Mouse (Mus musculus) G1E-ER4 (cell line): ENCODE measurements around the gene Fut9. TPM values are rescaled to one million over a fixed set of nuclear protein-coding genes. Genes with fewer than 3 reads are reported as not detected.

Source experiments
- GATA1 ChIP-seq: IDR thresholded peaks from one replicate; pipeline ENCODE4 v1.8.0; 2012; ENCODE audit warnings: low read length, inconsistent platforms
- polyA plus RNA-seq: library from polyadenylated mRNA; stranded (reverse); fragments of >175 nt; gene quantifications from 2 replicates; pipeline ENCODE4 v1.2.3, GENCODE M21; 2012

Fut9 gene
- polyA plus RNA-seq, 1 experiment = not detected

DNA sequence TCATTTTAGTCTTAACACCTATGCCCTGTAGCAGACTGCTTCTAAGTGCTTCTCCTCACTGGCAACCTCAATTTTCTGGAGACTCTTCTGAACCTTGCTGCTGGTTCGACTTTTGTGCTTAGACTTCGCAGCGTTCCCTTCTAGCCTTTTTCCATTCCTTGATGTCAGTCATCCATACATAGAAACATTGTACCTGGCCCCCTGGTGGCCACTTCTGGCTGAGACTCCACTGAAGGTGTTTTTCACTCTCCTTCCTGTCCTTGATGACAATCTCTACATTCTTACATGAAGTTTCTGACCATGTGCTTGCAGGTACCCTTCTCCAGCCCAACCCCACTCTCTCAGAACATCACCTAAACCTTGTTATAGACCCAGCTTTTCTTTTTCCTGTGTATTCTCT, 115.1 kb downstream of the Fut9 start:
- no peak for TF ChIP-seq GATA1

DNA sequence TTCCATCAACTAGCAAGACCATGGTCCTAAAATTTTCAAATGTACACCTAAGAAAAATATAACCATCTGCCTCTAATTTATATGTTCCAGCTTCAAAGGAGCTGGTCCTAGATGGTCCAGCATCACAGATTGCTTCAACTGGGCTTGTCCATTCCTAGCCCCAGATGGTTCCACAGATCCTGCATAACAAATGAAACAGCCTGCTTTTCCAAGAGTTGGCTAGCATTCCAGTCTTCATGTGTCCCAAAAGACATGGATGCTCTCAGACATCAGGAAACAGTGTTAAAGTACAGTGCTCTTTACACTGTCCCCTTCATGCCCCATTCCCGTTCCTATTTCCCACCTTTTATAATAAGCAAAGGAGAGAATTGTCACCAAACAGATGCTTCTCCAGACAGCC, 135.8 kb downstream of the Fut9 start:
- no peak for TF ChIP-seq GATA1

DNA sequence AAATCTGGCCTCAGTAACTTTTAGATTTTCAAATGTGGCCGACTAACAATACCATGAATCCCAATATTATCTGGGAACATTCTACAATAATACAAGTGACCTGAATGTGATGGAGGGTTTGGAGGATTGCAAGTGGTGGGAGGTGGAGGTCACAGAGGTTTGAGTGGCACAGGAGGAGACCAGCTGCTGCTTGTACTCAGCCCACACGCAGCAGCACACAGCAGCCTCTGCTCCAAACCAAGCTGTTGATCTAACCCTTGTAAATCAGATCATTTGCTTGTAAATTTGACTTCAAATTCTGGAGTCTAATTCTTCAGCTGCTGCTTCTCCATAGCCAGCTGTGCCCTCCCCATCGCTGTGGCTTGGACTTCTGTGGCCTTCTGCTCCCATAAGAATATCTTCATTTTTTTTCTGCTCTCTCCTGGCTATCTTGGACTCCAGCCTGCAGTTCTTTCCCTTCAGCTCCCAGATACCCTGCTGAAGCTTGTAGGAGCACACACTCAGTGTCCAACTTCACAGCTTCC, 138.8 kb downstream of the Fut9 start:
- no peak for TF ChIP-seq GATA1

DNA sequence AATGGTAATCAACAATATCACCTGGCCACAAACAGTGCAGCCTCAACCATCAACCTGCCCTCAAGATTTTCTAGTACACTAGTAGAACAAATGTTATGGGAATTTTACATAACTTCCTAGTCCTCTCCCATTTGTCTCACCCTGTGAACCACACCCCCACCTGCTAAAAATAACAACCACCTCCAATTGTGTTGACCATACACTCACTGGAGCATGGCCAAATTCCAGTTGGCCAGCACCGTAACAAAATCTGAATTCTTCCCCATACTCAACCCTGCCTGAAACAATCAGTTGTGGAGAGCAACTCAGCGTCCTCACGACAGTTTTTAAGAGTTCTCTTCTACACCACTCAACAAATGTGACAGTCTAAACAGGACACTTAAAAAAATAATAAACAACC, 141.3 kb downstream of the Fut9 start:
- no peak for TF ChIP-seq GATA1

DNA sequence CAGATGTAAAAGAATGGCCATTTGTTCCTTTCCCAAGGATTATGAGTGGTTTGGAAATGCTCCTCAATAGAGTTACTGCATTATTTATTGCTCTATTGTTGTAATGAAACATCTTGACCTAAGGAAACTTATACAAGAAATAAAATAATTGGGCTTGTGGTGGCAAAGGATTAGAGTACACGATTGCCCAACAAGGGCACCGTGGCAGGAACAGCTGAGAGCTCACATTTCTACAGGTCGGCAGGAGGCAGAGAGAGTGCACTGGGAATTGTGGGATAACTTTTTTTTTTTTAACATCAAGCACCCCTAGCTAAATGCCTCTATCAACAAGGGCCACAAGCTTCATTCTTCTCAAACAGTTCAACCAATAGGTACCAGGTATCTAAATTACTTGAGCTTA, 148.1 kb downstream of the Fut9 start:
- TF ChIP-seq GATA1 = no peak

DNA sequence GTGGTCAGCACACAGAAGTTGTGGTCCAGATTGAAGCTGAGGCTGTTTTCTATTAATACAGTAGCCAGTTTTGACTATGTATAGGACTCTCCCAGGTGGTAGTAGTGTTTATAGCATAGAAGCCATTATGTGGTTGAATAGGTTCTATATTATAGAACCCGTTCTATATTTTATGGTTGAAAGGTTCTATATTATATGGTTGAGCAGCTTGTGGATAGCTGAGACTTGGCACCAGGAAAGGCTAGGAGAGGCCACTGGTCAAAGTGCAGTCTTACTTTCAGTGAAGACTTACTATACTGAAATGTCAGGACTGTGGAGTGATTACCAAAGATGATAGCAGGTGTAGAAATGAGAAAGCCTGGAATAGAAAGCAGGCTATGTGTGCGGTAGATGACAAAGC, 151.9 kb downstream of the Fut9 start:
- TF ChIP-seq GATA1 = no peak

DNA sequence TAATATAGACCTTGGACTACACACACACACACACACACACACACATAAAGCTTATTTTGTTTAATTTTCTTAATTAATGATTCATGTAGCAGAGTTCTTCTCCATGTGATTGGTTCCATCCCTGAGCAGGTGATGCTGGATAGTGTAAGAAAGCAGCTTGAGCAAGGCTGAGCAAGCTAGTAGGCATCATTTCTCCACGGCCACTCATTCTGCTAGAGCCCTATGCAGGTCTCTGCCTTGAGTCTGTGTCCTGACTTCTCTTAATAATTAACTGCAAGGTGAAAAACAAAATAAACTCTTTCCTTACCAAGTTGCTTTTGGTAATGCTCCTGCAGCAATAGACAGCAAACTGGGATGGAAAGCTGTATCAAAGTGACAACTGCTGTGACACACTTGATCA, 152.5 kb downstream of the Fut9 start:
- TF ChIP-seq GATA1 = no peak

DNA sequence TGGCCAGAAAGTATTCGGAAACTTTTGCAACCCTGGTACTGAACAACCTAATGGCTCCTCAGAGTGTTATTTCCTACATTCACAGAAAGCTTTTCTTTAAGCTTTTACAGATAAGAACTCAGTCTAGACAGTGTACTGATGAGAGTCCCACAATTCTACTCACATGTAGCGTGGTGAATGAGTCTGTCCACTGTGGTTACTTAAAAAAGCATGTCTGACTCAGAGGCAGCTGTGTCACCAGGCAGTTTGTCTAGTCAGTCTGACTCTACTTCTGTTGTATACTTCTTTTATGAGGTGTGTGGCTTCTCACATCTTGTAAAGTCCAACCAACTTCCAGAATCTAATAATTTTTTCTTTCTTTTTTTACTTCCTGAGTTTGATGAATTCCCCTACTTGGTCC, 154.5 kb downstream of the Fut9 start:
- no peak for TF ChIP-seq GATA1

DNA sequence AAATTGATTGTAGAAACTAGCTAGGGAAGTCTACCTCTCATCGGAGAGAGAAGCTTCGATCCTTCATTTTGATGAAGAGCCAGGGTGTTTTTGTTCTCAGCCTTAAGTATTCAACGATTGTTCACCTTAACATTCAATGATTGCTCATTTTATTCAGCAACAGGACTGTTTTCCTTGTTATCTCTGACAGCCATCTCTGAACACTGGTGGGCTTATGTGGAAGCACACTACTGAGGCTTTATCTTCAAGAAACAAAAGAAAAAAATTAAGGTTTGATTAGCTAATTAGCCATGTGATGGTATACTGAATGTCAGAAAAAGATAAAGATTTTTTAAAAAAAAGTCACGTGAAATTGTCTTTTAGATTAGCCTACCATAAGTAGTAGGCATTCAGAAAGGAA, 158.1 kb downstream of the Fut9 start:
- TF ChIP-seq GATA1 = peak; percentile 60

DNA sequence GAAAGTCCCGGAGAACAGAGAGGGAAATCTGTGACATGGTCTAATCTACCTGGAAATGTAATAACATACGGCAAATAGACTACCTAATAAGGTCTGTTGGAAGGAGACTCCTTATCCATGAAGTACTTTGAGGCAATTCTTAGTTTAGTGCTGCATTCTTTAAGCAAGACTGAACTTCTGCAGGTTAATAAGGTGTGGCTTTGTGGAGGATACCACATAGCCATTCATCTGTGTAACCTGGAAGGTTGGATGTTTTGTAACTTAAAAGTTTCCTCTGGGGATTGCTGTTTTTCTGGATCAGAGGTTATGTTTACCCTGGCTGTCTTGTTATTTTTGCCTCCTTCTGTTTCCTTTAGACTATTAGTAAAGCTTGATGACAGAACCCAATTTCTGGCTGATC, 166.8 kb downstream of the Fut9 start:
- TF ChIP-seq GATA1 = no peak

DNA sequence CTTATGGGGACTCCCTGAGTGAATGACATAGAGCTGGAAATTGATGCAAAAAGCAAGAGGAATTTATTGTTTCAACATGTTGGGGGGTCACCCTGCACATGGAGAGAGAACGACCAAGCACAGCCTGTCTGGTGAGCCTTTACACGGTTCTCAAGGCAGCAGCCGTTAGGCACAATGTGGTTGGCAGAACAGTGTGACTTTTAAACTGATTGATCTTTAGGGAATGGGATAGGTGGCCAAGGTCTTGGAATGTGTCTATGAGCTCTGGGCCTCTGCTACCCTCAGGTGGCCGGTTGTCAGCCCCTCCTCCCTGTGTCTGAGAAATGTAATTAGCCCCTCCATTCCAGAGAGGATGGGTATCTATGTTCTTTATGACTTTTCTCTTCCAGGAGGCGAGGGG, 171.9 kb downstream of the Fut9 start:
- TF ChIP-seq GATA1 = no peak

DNA sequence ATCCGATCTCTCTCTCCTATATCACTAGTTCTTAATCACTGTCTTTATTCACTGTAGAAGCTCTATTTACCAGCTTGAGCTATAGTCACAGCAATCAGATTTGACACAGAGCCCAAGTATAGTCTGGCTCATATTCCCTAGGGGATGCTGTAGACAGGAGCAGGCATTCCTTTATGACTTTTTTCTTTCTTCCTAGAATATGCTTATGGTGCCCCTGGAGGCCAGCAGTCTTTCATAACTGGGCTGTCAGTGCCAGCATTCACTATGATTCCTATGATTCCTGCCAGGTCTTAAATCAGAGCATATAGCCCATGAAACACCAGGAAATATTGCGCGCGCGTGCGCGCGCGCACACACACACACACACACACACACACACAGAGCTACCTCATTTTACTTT, 172.6 kb downstream of the Fut9 start:
- no peak for TF ChIP-seq GATA1

DNA sequence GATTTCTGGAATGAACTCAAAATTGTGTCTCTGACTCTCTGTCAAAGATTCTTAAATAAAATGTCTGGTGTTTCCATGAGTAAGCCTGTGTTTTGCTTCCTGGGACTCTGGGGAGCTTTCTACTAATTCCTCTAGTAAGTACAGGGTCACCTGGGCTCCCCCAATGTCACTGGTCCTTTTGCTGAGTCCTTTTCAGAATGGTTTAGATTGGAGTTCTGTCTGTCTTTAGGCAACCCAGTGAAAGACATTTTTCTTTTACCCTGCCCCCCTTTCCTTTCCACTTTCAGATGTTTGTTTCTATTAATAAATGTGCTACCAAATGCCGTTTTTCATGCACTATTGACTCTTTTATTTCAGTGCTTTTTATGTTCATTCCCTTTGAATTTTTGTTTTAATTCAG, 173.0 kb downstream of the Fut9 start:
- TF ChIP-seq GATA1 = no peak

DNA sequence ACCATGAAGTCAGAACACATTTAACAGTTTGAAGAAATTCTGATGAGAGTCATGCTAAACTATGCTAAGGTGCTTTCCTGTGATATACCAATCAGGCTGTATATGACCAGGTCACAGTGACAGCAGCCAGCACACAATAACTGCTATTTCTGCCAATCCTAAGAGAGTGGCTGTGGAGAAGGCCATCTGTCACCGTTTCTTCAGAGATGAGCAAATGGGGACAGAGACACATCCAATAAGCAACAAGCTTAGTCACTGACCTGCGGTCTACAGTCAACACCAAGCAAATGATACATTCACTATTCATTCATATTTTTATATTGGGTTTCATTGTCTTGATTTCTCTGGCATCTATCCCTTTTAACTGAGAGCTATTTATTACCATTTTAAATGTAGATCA, 176.9 kb downstream of the Fut9 start:
- TF ChIP-seq GATA1 = no peak

DNA sequence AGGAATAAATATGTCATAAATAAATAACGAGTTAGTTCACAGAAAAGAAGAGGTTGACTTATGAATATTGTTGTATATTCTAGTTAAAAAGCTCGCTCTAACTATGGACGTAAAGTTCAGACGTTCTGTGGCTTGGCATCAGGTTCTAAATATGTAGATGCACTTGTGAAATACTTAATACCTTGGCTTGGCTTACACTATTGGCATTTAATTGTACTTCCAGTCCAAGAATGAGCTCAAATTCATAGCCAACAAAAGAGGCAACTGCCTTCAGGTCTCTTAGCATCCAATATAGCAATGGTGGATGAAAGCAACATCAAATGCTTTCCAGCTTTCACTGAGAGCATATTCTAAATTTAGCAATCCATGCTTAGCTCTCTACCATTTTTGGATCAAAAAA, 182.7 kb downstream of the Fut9 start:
- TF ChIP-seq GATA1 = no peak

DNA sequence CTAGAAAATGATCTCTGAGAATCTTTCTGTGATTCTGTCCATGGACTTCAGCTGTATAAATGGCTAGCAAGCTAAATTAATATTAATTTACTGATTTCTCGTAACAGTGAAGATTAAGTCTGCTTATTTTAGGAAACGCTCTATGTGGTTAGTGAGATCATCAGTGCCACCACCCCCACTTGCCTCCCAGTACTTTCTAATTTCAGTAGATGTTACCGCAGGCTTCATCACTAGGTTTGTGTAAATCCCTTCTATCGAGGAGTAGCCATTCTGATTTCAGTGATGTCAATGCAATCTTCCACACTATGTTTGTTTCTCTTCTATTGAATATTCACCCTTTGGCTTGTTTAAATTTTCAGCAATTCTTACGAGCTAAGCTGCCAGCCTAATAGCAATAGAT, 186.6 kb downstream of the Fut9 start:
- TF ChIP-seq GATA1 = no peak

DNA sequence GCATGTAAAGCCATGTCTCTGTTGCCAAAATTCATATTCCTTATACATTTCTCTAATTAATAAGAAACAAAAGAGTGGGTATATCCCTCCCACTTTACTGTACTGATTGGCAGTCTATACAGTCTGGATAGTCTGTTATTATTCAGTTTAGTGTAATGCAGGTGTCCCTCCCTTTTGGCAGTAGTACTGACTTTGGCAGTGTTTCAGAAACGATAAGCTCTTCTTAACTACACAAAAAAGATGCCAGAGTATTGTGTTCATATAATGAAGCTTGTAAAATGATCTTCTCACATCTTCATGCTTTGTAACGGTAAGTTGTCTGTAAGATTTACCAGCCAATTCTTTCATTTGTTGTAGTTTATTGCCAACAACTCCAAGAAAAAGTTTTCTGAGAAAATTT, 189.6 kb downstream of the Fut9 start:
- TF ChIP-seq GATA1 = no peak

DNA sequence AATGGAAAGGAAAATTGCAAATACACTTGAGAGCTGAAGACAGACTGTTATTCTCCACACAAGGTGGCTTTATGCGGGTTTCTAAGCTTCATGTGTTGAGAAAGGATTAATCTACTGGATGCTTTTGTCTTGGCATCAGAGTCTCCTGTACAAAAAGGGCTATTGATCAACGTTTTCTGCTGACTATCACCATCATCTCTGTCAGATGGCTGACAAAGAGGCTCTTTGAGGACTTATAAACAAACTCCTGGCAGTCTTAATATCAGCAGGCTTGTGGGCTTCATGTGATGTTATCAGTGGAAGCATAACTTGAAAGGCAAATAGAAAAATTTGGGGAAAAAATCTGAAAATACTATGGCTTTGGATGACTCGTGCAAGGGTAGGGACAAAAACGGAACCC, 206.8 kb downstream of the Fut9 start:
- TF ChIP-seq GATA1 = no peak
